Mouse (Mus musculus) hindbrain, embryonic 15.5 days (tissue): ENCODE measurements around the gene Diras1. TPM values are rescaled to one million over a fixed set of nuclear protein-coding genes. Genes with fewer than 3 reads are reported as not detected.
"Not testable (repeated sequence)": the region's sequence is repeated elsewhere in the genome, so short reads cannot be mapped to it uniquely, and the experiment has no call there.

Source experiments
- ATAC-seq: fragments of 200-750 bp; cut with Nextera tagmentation; 2 replicates; pipeline ENCODE4 v1.8.0; 2017; ENCODE audit warnings: low read depth, moderate number of reproducible peaks, moderate TSS enrichment; ENCODE audit not compliant: low FRiP score
- H3K27ac ChIP-seq: fragments of 300-500 bp; sonication (generic); replicated peaks from 2 replicates; pipeline ENCODE4 v1.5.1; 2015; ENCODE audit warnings: mild to moderate bottlenecking, inconsistent platforms
- H3K27me3 ChIP-seq: fragments of 300-500 bp; sonication (generic); 2 replicates; pipeline ENCODE4 v1.6.1; 2015; ENCODE audit warnings: control low read depth, inconsistent platforms
- H3K36me3 ChIP-seq: fragments of 300-500 bp; sonication (generic); 2 replicates; pipeline ENCODE4 v1.6.1; 2015; ENCODE audit warnings: control low read depth, inconsistent platforms
- H3K4me1 ChIP-seq: fragments of 300-500 bp; sonication (generic); replicated peaks from 2 replicates; pipeline ENCODE4 v1.6.1; 2015; ENCODE audit warnings: control low read depth, inconsistent platforms
- H3K4me2 ChIP-seq: fragments of 300-500 bp; sonication (generic); 2 replicates; pipeline ENCODE4 v1.6.1; 2015; ENCODE audit warnings: moderate library complexity, mild to moderate bottlenecking, inconsistent platforms
- H3K4me3 ChIP-seq: fragments of 300-500 bp; sonication (generic); 2 replicates; pipeline ENCODE4 v1.5.1; 2015; ENCODE audit warnings: mild to moderate bottlenecking, inconsistent platforms
- H3K9ac ChIP-seq: fragments of 300-500 bp; sonication (generic); 2 replicates; pipeline ENCODE4 v1.6.1; 2015; ENCODE audit warnings: inconsistent platforms
- H3K9me3 ChIP-seq: fragments of 300-500 bp; sonication (generic); 2 replicates; pipeline ENCODE4 v1.6.1; 2016; ENCODE audit warnings: control low read depth, inconsistent platforms
- WGBS: fragments of 180-500 bp; shearing (Covaris S2); methylation state at CpG from one replicate; pipeline ENCODE4 v1.1.7; 2015; 5-methylcytosine and 5-hydroxymethylcytosine counted together
- polyA plus RNA-seq: library from polyadenylated mRNA; unstranded; fragments of >200 nt; fragmentation: Nextera tagmentation; extraction: Ambion mirVana; gene quantifications from 2 replicates; pipeline ENCODE4 v1.2.1, GENCODE M21; 2015

Diras1 gene
- polyA plus RNA-seq, 1 experiment from 2014 or later = 81.6 TPM

- no peaks in the 10 kb centered on the region for H3K36me3 ChIP-seq
- no peak for ATAC-seq
- H3K4me1 ChIP-seq = peaks cover 12% of the 10 kb centered on the region
- H3K27ac ChIP-seq = no peak overlapping the region
- no peaks in the 10 kb centered on the region for H3K9me3 ChIP-seq
- H3K27me3 ChIP-seq = 0 out of 2 replicates have a peak, but pooled peaks cover 3% of the 10 kb centered on the region
- H3K4me3 ChIP-seq = no peak overlapping the region
- WGBS = 52% methylated on average over 4 of the region's 4 CpGs
- no peak overlapping the region for H3K9ac ChIP-seq
- peak overlapping the region; percentile 41; the same call in 1 of the 2 replicates for H3K4me2 ChIP-seq
Observed at GRCm38 (mm10) chr10:80994621-80995020, 30.8 kb downstream of the Diras1 start.

GRCm38 (mm10) chr10:80993276-80993675, 32.2 kb downstream of the Diras1 start:
- H3K36me3 ChIP-seq = no peaks in the 10 kb centered on the region
- ATAC-seq = no peak
- 48% methylated on average over 5 of the region's 5 CpGs for WGBS

GRCm38 (mm10) chr10:80991945-80992344, 33.5 kb downstream of the Diras1 start:
- 87% methylated on average over 1 of the region's 1 CpGs for WGBS
- peaks cover 7% of the 10 kb centered on the region; the same call in 1 of the 2 replicates for H3K4me1 ChIP-seq
- H3K9ac ChIP-seq = no peak overlapping the region

More at GRCm38 (mm10) chr10:80993276-80993675, 32.2 kb downstream of the Diras1 start:
- Histone ChIP-seq H3K9ac (no peak overlapping the region), H3K4me3 (no peak overlapping the region), H3K27me3 (0 out of 2 replicates have a peak, but pooled peaks cover 8% of the 10 kb centered on the region), H3K4me2 (no peak overlapping the region), H3K9me3 (no peaks in the 10 kb centered on the region), H3K27ac (no peak overlapping the region), H3K4me1 (peaks cover 10% of the 10 kb centered on the region; the same call in 1 of the 2 replicates)

GRCm38 (mm10) chr10:80991007-80991406, 34.5 kb downstream of the Diras1 start:
- Histone ChIP-seq H3K36me3 (no peaks in the 10 kb centered on the region), H3K4me3 (no peak overlapping the region), H3K27me3 (peaks cover 19% of the 10 kb centered on the region), H3K9me3 (no peaks in the 10 kb centered on the region), H3K4me1 (peaks cover 7% of the 10 kb centered on the region; the same call in 1 of the 2 replicates), H3K4me2 (no peak overlapping the region), H3K9ac (no peak overlapping the region), H3K27ac (no peak overlapping the region)
- ATAC-seq = no peak
- WGBS = 8% methylated on average over 3 of the region's 3 CpGs

More at GRCm38 (mm10) chr10:80991945-80992344, 33.5 kb downstream of the Diras1 start:
- Histone ChIP-seq H3K4me2 (no peak overlapping the region), H3K4me3 (no peak overlapping the region), H3K9me3 (no peaks in the 10 kb centered on the region), H3K27ac (no peak overlapping the region), H3K36me3 (no peaks in the 10 kb centered on the region), H3K27me3 (peaks cover 11% of the 10 kb centered on the region)
- ATAC-seq = no peak

GRCm38 (mm10) chr10:80990406-80990805, 35.1 kb downstream of the Diras1 start:
- Histone ChIP-seq H3K4me2 (no peak overlapping the region), H3K9ac (no peak overlapping the region), H3K9me3 (no peaks in the 10 kb centered on the region), H3K4me3 (no peak overlapping the region), H3K27me3 (peaks cover 24% of the 10 kb centered on the region), H3K36me3 (no peaks in the 10 kb centered on the region), H3K27ac (no peak overlapping the region), H3K4me1 (peaks cover 13% of the 10 kb centered on the region)
- ATAC-seq = no peak
- 66% methylated on average over 7 of the region's 7 CpGs for WGBS

GRCm38 (mm10) chr10:80989854-80990253, 35.6 kb downstream of the Diras1 start:
- not testable (repeated sequence) for H3K9ac ChIP-seq, H3K4me3 ChIP-seq, H3K9me3 ChIP-seq, H3K27ac ChIP-seq, H3K4me2 ChIP-seq, ATAC-seq, H3K36me3 ChIP-seq
- Histone ChIP-seq H3K27me3 (peaks cover 29% of the 10 kb centered on the region), H3K4me1 (peaks cover 15% of the 10 kb centered on the region)
- WGBS = 57% methylated on average over 4 of the region's 4 CpGs

- H3K9ac ChIP-seq = no peak overlapping the region
- no peak overlapping the region for H3K27ac ChIP-seq
- H3K27me3 ChIP-seq = peaks cover 32% of the 10 kb centered on the region
- WGBS = 74% methylated on average over 6 of the region's 6 CpGs
- H3K4me3 ChIP-seq = no peak overlapping the region
- no peak for ATAC-seq
- H3K4me1 ChIP-seq = peaks cover 15% of the 10 kb centered on the region
- H3K4me2 ChIP-seq = no peak overlapping the region
- no peaks in the 10 kb centered on the region for H3K36me3 ChIP-seq
- H3K9me3 ChIP-seq = no peaks in the 10 kb centered on the region
Observed at GRCm38 (mm10) chr10:80989446-80989845, 36.0 kb downstream of the Diras1 start.

- WGBS = 15% methylated on average over 10 of the region's 10 CpGs
- Histone ChIP-seq H3K27me3 (peaks cover 36% of the 10 kb centered on the region), H3K9me3 (no peaks in the 10 kb centered on the region), H3K4me3 (no peak overlapping the region), H3K36me3 (no peaks in the 10 kb centered on the region), H3K9ac (no peak overlapping the region), H3K27ac (no peak overlapping the region), H3K4me2 (no peak overlapping the region), H3K4me1 (peaks cover 10% of the 10 kb centered on the region)
- ATAC-seq = peak; percentile 74
Observed at GRCm38 (mm10) chr10:80987709-80988441, 37.6 kb downstream of the Diras1 start.

GRCm38 (mm10) chr10:80986754-80987153, 38.7 kb downstream of the Diras1 start:
- no peak overlapping the region for H3K4me2 ChIP-seq
- H3K9me3 ChIP-seq = no peaks in the 10 kb centered on the region
- H3K9ac ChIP-seq = no peak overlapping the region
- H3K36me3 ChIP-seq = no peaks in the 10 kb centered on the region
- peaks cover 10% of the 10 kb centered on the region for H3K4me1 ChIP-seq
- H3K4me3 ChIP-seq = no peak overlapping the region
- no peak for ATAC-seq
- WGBS = 76% methylated on average over 6 of the region's 6 CpGs
- no peak overlapping the region for H3K27ac ChIP-seq
- H3K27me3 ChIP-seq = peaks cover 36% of the 10 kb centered on the region

- no peak for ATAC-seq
- no peaks in the 10 kb centered on the region for H3K36me3 ChIP-seq
- WGBS = 40% methylated on average over 13 of the region's 13 CpGs
Observed at GRCm38 (mm10) chr10:80985970-80986701, 39.3 kb downstream of the Diras1 start.

GRCm38 (mm10) chr10:80985241-80985969, 40.1 kb downstream of the Diras1 start:
- no peaks in the 10 kb centered on the region for H3K36me3 ChIP-seq
- peaks cover 10% of the 10 kb centered on the region for H3K4me1 ChIP-seq
- ATAC-seq = no peak
- peak overlapping the region; percentile 24 for H3K4me3 ChIP-seq
- no peaks in the 10 kb centered on the region for H3K9me3 ChIP-seq
- 9% methylated on average over 37 of the region's 37 CpGs for WGBS
- peak overlapping the region; percentile 49 for H3K4me2 ChIP-seq
- H3K27ac ChIP-seq = no peak overlapping the region
- no peak overlapping the region for H3K9ac ChIP-seq
- peaks cover 36% of the 10 kb centered on the region for H3K27me3 ChIP-seq

More at GRCm38 (mm10) chr10:80985970-80986701, 39.3 kb downstream of the Diras1 start:
- no peak overlapping the region for H3K27ac ChIP-seq
- H3K4me2 ChIP-seq = peak overlapping the region; percentile 49
- no peak overlapping the region for H3K9ac ChIP-seq
- peaks cover 10% of the 10 kb centered on the region for H3K4me1 ChIP-seq
- peaks cover 36% of the 10 kb centered on the region for H3K27me3 ChIP-seq
- H3K9me3 ChIP-seq = no peaks in the 10 kb centered on the region
- H3K4me3 ChIP-seq = peak overlapping the region; percentile 24
